Comparison of ENCODE assay signal across 16 mouse cellular contexts in genomic region chr9:90084152-90084551, GRCm38 (mm10).
"Had no signal": no experiment of that assay in that cellular context is flagged by ENCODE, and none has a peak within 500 bp of the region (broad histone marks: within the 10 kb centered on the region; RNA-seq: fewer than 3 reads in every experiment).

No protein-coding gene starts in this region.

- H3K4me1 ChIP-seq: liver, embryonic 12.5 days; midbrain, embryonic 10.5 days; neural tube, embryonic 12.5 days; stomach, embryonic 15.5 days had no signal

- H3K27me3 ChIP-seq: liver, embryonic 12.5 days; neural tube, embryonic 12.5 days; stomach, embryonic 15.5 days had no signal

- DNase-seq: lung, adult 18-20 months; lung, embryonic 14.5 days; lung, postnatal 10 days; lung, postnatal 4 days; midbrain, embryonic 14.5 days; right cerebral cortex, postnatal 14 days; thymus, adult 2 months; thymus, postnatal 25 days; thymus, postnatal 4 days had no signal

- H3K9me3 ChIP-seq: liver, embryonic 12.5 days; midbrain, embryonic 10.5 days; neural tube, embryonic 12.5 days; stomach, embryonic 15.5 days had no signal

- H3K9ac ChIP-seq: liver, embryonic 12.5 days; liver, embryonic 14.5 days; lung, embryonic 14.5 days; neural tube, embryonic 12.5 days; stomach, embryonic 15.5 days had no signal

- ATAC-seq: liver, embryonic 12.5 days; midbrain, embryonic 16.5 days had no signal

- H3K27ac ChIP-seq: liver, embryonic 12.5 days; liver, embryonic 14.5 days; midbrain, embryonic 10.5 days; neural tube, embryonic 12.5 days; stomach, embryonic 15.5 days; stomach, postnatal 0 days had no signal

- H3K4me2 ChIP-seq: liver, embryonic 12.5 days; lung, embryonic 14.5 days; neural tube, embryonic 12.5 days; stomach, embryonic 15.5 days had no signal

- H3K4me3 ChIP-seq: liver, embryonic 12.5 days; midbrain, embryonic 10.5 days; neural tube, embryonic 12.5 days; stomach, embryonic 15.5 days had no signal
